Mouse (Mus musculus) embryo, embryonic 10 days (tissue): ENCODE data around the gene Nuak2.

Experiments
- DNase-seq: peaks from one replicate; pipeline ENCODE4 v3.0.0-alpha.2; 2015; ENCODE audit warnings: low spot score

The Nuak2 gene

DNA sequence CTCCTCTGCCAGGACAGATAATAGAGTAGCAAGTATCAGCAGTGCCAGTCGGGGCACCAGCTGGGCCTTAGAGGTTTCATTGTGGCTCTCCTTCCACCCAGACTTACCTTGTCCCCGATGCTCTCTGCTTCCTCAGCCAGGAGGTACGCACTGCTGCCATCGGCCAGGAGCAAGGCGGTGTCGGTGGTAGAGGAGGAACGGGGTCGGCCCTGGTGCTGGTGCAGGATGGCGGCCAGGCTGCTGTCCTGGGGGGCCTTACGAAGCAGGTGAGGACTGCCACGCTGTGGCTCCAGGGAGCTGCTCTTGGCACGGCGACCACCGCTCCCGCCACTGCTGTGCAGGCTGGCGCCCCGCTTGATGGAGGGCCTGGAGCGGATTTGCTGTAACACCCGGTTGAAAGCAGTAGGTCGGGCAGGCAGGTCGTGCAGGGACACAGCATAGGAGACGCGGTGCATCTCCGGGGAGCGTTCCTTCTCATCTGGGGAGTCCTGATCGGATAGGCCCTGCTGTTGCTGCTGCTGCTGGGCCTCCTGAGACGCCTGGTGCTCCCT is 64.7 kb downstream of the Nuak2 start:
- no peak for DNase-seq

DNA sequence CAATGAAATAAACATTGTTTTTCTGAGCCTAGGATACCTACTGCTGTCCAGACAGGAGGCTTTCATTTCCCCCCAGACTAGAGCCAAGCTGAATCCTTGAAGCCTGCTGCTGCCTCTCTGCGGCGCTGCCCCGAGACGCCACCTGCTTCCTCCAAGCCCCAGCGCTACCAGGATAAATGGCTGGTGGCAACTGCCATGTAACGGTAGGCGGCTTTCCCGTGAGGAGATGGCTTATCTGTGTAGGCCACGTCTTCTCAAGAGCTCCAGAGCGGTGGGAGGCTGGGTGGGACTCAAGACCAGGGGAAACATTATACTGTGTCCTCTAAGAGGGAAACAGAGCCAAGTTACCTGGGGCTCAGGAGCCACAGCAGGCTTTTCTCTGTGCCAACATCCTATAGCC is 66.0 kb downstream of the Nuak2 start:
- no peak for DNase-seq
